Mouse (Mus musculus) E14TG2a.4 (cell line): ENCODE measurements around the gene Olfr116.

ENCODE experiments used
- H3K27me3 ChIP-seq: 2 replicates; pipeline ENCODE4 v1.6.1; 2014; ENCODE audit warnings: low read length, control low read depth; ENCODE audit not compliant: insufficient read depth
- H3K36me3 ChIP-seq: 2 replicates; pipeline ENCODE4 v1.6.1; 2014; ENCODE audit warnings: low read length, control low read depth; ENCODE audit not compliant: insufficient read depth
- H3K4me1 ChIP-seq: replicated peaks from 2 replicates; pipeline ENCODE4 v1.6.1; 2014; ENCODE audit warnings: low read depth, low read length, control low read depth
- H3K4me3 ChIP-seq: replicated peaks from 2 replicates; pipeline ENCODE4 v1.5.1; 2014; ENCODE audit warnings: mild to moderate bottlenecking, low read length
- H3K9me3 ChIP-seq: 2 replicates; pipeline ENCODE4 v1.6.1; 2014; ENCODE audit warnings: low read length, control low read depth
- CTCF ChIP-seq: conservative IDR thresholded peaks from 2 replicates; pipeline ENCODE4 v1.5.1; 2014; ENCODE audit warnings: low read length
- NANOG ChIP-seq: IDR thresholded peaks from 2 replicates; pipeline ENCODE4 v1.6.1; 2014; ENCODE audit warnings: borderline replicate concordance, low read length, mixed read lengths
- POU5F1 ChIP-seq: IDR thresholded peaks from 2 replicates; pipeline ENCODE4 v1.6.1; 2014; ENCODE audit warnings: low read length, borderline replicate concordance

The Olfr116 gene

DNA sequence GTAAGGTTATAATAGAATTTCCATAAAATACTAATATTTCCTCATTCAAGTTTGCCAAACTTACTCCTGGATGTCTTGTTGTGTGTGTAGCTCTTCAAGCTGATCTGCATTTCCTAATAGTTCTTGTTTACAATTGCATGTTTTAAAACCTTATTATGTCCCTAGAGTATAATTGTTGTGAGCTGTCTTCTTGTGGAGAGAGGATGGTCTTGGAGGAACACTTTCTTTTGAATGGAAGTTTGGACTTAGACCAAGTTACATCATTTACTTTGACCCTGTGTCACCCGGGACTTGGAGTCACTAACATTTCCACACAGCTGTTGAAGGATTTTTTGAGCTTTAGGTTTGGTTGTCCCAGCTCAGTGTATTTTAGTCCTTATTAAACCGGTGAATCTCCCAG lies at the start of gene Olfr116, which contains the start of gene Olfr115:
TSS of gene Olfr116 (minus strand) at position 191 of the 400 bp plus-strand sequence.
TSS of gene Olfr115 (minus strand) at position 101 of the 400 bp plus-strand sequence.
- Histone ChIP-seq H3K36me3 (no peaks in the 10 kb centered on the region), H3K4me1 (no peaks in the 10 kb centered on the region), H3K4me3 (no peak within 1 kb of the TSS), H3K9me3 (peaks cover 15% of the 10 kb centered on the region), H3K27me3 (no peaks in the 10 kb centered on the region)
- TF ChIP-seq POU5F1 (no peak), NANOG (no peak), CTCF (no peak)

DNA sequence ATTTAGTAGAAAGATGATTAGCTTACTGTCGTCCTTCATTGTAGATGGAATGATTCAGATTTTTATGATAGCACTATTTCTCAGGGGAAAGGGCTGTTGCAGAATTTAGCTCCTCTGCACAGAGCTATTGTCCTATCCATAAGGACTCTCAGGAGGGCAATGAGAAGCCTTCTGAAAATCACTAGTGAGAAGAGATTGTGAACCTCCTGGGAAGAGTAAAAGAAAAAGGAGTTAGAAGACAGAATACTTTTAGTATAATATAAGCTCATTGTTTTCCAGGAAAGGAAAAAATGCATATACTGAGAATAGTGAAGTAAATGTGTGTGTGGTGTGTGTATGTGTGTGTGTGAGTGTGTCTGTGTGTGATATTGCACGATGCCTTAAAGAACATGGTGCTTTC lies 39.7 kb upstream of the Olfr116 start, which contains the start of gene Olfr118:
TSS of gene Olfr118 (plus strand) at position 301 of the 400 bp plus-strand sequence.
- Histone ChIP-seq H3K9me3 (no peaks in the 10 kb centered on the region), H3K27me3 (no peaks in the 10 kb centered on the region), H3K4me3 (no peak within 1 kb of the TSS), H3K4me1 (no peaks in the 10 kb centered on the region), H3K36me3 (no peaks in the 10 kb centered on the region)
- no peak for TF ChIP-seq NANOG
- TF ChIP-seq CTCF = no peak
- no peak for TF ChIP-seq POU5F1

DNA sequence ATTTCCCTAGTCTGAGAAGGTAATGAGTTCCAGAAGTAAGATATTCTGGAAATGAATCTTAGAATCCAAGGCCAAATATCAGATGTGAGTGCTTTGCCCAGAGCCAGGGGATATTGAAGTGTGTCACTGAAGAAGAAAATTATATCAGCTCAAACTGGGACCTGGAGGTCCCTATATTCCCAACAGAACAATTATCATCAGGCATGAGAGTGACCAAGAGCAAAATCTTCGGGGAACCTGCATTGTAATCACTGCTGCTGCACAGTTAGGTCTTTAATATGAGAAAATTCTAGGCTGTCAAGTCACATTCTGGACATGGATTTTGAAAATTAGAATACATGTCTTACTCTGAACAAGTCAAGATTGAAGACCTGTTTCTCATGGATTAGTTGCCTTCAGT lies 36.7 kb upstream of the Olfr116 start, which contains the start of gene Olfr117:
TSS of gene Olfr117 (minus strand) at position 101 of the 400 bp plus-strand sequence.
- Histone ChIP-seq H3K4me1 (no peaks in the 10 kb centered on the region), H3K4me3 (no peak within 1 kb of the TSS), H3K36me3 (no peaks in the 10 kb centered on the region), H3K9me3 (no peaks in the 10 kb centered on the region), H3K27me3 (no peaks in the 10 kb centered on the region)
- no peak for TF ChIP-seq POU5F1
- no peak for TF ChIP-seq CTCF
- TF ChIP-seq NANOG = no peak

DNA sequence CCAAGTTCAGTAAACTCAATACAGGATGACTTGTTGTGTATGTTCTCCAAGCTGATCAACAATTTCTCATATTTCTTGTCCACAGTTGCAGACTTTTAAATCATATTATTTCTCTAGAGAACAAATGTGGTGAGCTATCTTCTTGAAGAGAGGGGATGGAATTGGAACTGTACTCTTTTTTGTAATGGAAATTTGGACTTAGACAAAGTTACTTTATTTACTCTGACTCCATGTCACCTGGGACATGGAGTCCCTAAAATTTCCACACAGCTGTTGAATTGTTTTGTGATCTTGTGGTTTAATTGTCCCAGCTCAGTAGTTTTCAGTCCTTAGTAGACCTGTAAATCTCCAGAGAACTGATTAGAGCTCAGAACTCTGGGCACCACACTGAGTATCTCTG lies 34.4 kb downstream of the Olfr116 start, which contains the start of gene Olfr114:
TSS of gene Olfr114 (minus strand) at position 101 of the 400 bp plus-strand sequence.
- H3K4me3 ChIP-seq = no peak within 1 kb of the TSS
- no peaks in the 10 kb centered on the region for H3K4me1 ChIP-seq
- no peaks in the 10 kb centered on the region for H3K9me3 ChIP-seq
- TF ChIP-seq CTCF (no peak), NANOG (no peak), POU5F1 (no peak)
- H3K36me3 ChIP-seq = no peaks in the 10 kb centered on the region
- no peaks in the 10 kb centered on the region for H3K27me3 ChIP-seq

DNA sequence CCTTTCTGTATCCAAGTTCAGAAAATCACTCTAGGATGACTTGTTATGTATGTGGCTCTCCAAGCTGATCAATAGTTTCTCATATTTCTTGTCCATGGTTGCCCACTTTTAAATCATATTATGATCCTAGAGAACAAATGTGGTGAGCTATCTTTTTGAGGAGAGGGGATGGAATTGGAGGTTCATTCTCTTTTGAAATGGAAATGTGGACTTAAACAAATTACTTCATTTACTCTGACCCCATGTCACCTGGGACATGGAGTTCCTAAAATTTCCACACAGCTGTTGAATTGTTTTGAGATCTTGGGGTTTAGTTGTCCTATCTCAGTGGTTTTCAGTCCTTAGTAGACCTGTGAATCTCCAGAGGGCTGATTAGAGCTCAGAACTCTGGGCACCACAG lies 49.4 kb downstream of the Olfr116 start, which contains the start of gene Olfr113:
TSS of gene Olfr113 (minus strand) at position 101 of the 400 bp plus-strand sequence.
- no peak for TF ChIP-seq NANOG
- Histone ChIP-seq H3K4me1 (no peaks in the 10 kb centered on the region), H3K4me3 (no peak within 1 kb of the TSS), H3K9me3 (peaks cover 20% of the 10 kb centered on the region), H3K36me3 (no peaks in the 10 kb centered on the region), H3K27me3 (no peaks in the 10 kb centered on the region)
